Mouse (Mus musculus) G1E (cell line): Measurements from ENCODE around the gene Lsm2.

Source experiments
- CTCF ChIP-seq: IDR thresholded peaks from 2 replicates; pipeline ENCODE4 v1.5.1; 2012; ENCODE audit warnings: low read depth, low read length, inconsistent platforms, mixed read lengths
- GATA1 ChIP-seq: IDR thresholded peaks from 2 replicates; pipeline ENCODE4 v1.6.1; 2012; ENCODE audit warnings: borderline replicate concordance, low read length, inconsistent platforms, mixed read lengths
- POLR2AphosphoS5 ChIP-seq: IDR thresholded peaks from 2 replicates; pipeline ENCODE4 v1.6.1; 2012; ENCODE audit warnings: low read depth, low read length, inconsistent platforms; ENCODE audit not compliant: insufficient replicate concordance
- TAL1 ChIP-seq: conservative IDR thresholded peaks from 2 replicates; pipeline ENCODE4 v1.6.1; 2012; ENCODE audit warnings: low read depth, low read length, inconsistent platforms, mixed read lengths

- no peak for TF ChIP-seq CTCF
- TF ChIP-seq TAL1, result no peak
- no peak for TF ChIP-seq POLR2AphosphoS5
- TF ChIP-seq GATA1, result no peak
These were observed 2.6 kb downstream of the Lsm2 start for GRCm38 (mm10) chr17:34984218-34984617.
